Mouse (Mus musculus): ENCODE data around the gene Fam240a.

- TF ChIP-seq GATA1 (IDR thresholded peaks at IDR 0.05; ENCODE audit: borderline replicate concordance, low read length): no peak
- no peak for TF ChIP-seq FLI1 (IDR thresholded peaks at IDR 0.05; ENCODE audit: low read length)
Observed at GRCm38 (mm10) chr9:110945343-110945742, 28.7 kb upstream of the Fam240a start.

All from megakaryocyte, embryonic 14.5 days (primary cell).